Mouse (Mus musculus): ENCODE data around the gene Dgkq. TPM values are rescaled to one million over a fixed set of nuclear protein-coding genes. Genes with fewer than 3 reads are reported as not detected.
A peak's percentile ranks its signal among the peaks of the same experiment; 100 is the strongest.

The Dgkq gene
- polyA plus RNA-seq, 1 experiment, result 54.6 TPM

GRCm38 (mm10) chr5:108659698-108660631 lies 9.5 kb downstream of the Dgkq start, which contains the start of gene Idua:
Idua (plus strand) TSS chr5:108660331.
- TF ChIP-seq CTCF (IDR thresholded peaks at IDR 0.05; ENCODE audit: extremely low read depth, insufficient read depth, low read length), result no peak
- no peak for TF ChIP-seq POLR2A (IDR thresholded peaks at IDR 0.05; ENCODE audit: extremely low read depth, insufficient read depth, low read length)
- peak within 1 kb of the TSS; percentile 95 for H3K4me3 ChIP-seq (ENCODE audit: insufficient read depth, low read length)
- peaks cover 11% of the 10 kb centered on the region for H3K4me1 ChIP-seq (ENCODE audit: control insufficient read depth, insufficient read depth, low read length)
- no peak within 1 kb of the TSS for H3K27ac ChIP-seq (ENCODE audit: insufficient read depth, low read length)

- Histone ChIP-seq H3K4me3 (ENCODE audit: insufficient read depth, low read length) (no peak overlapping the region; the same call in 1 of the 2 replicates), H3K4me1 (ENCODE audit: control insufficient read depth, insufficient read depth, low read length) (peaks cover 11% of the 10 kb centered on the region), H3K27ac (ENCODE audit: insufficient read depth, low read length) (no peak overlapping the region)
- no peak for TF ChIP-seq CTCF (IDR thresholded peaks at IDR 0.05; ENCODE audit: extremely low read depth, insufficient read depth, low read length)
- TF ChIP-seq POLR2A (IDR thresholded peaks at IDR 0.05; ENCODE audit: extremely low read depth, insufficient read depth, low read length), result no peak
Observed at GRCm38 (mm10) chr5:108658611-108659010, 10.9 kb downstream of the Dgkq start.

- H3K4me1 ChIP-seq (ENCODE audit: control insufficient read depth, insufficient read depth, low read length), result peaks cover 11% of the 10 kb centered on the region
Observed at GRCm38 (mm10) chr5:108657406-108657805, 12.1 kb downstream of the Dgkq start.

GRCm38 (mm10) chr5:108655891-108656650 lies 13.4 kb downstream of the Dgkq start:
- H3K4me3 ChIP-seq (ENCODE audit: insufficient read depth, low read length), result no peak overlapping the region
- peaks cover 10% of the 10 kb centered on the region for H3K4me1 ChIP-seq (ENCODE audit: control insufficient read depth, insufficient read depth, low read length)
- no peak overlapping the region for H3K27ac ChIP-seq (ENCODE audit: insufficient read depth, low read length)
- TF ChIP-seq CTCF (IDR thresholded peaks at IDR 0.05; ENCODE audit: extremely low read depth, insufficient read depth, low read length) (no peak), POLR2A (IDR thresholded peaks at IDR 0.05; ENCODE audit: extremely low read depth, insufficient read depth, low read length) (no peak)

More at GRCm38 (mm10) chr5:108657406-108657805, 12.1 kb downstream of the Dgkq start:
- Histone ChIP-seq H3K27ac (ENCODE audit: insufficient read depth, low read length) (no peak overlapping the region), H3K4me3 (ENCODE audit: insufficient read depth, low read length) (no peak overlapping the region)
- TF ChIP-seq POLR2A (IDR thresholded peaks at IDR 0.05; ENCODE audit: extremely low read depth, insufficient read depth, low read length) (no peak), CTCF (IDR thresholded peaks at IDR 0.05; ENCODE audit: extremely low read depth, insufficient read depth, low read length) (no peak)

- Histone ChIP-seq H3K27ac (ENCODE audit: insufficient read depth, low read length) (no peak overlapping the region), H3K4me1 (ENCODE audit: control insufficient read depth, insufficient read depth, low read length) (peaks cover 9% of the 10 kb centered on the region), H3K4me3 (ENCODE audit: insufficient read depth, low read length) (no peak overlapping the region)
- TF ChIP-seq POLR2A (IDR thresholded peaks at IDR 0.05; ENCODE audit: extremely low read depth, insufficient read depth, low read length), result no peak
- no peak for TF ChIP-seq CTCF (IDR thresholded peaks at IDR 0.05; ENCODE audit: extremely low read depth, insufficient read depth, low read length)
Observed at GRCm38 (mm10) chr5:108655381-108655780, 14.1 kb downstream of the Dgkq start.

- Histone ChIP-seq H3K4me1 (ENCODE audit: control insufficient read depth, insufficient read depth, low read length) (peaks cover 5% of the 10 kb centered on the region; the same call in 1 of the 2 replicates), H3K27ac (ENCODE audit: insufficient read depth, low read length) (no peak overlapping the region), H3K4me3 (ENCODE audit: insufficient read depth, low read length) (no peak overlapping the region)
- TF ChIP-seq POLR2A (IDR thresholded peaks at IDR 0.05; ENCODE audit: extremely low read depth, insufficient read depth, low read length) (no peak), CTCF (IDR thresholded peaks at IDR 0.05; ENCODE audit: extremely low read depth, insufficient read depth, low read length) (no peak)
Observed at GRCm38 (mm10) chr5:108654444-108654990, 15.0 kb downstream of the Dgkq start.

GRCm38 (mm10) chr5:108653341-108653740 lies 16.1 kb downstream of the Dgkq start:
- TF ChIP-seq POLR2A (IDR thresholded peaks at IDR 0.05; ENCODE audit: extremely low read depth, insufficient read depth, low read length) (no peak), CTCF (IDR thresholded peaks at IDR 0.05; ENCODE audit: extremely low read depth, insufficient read depth, low read length) (no peak)
- peaks cover 1% of the 10 kb centered on the region; the same call in 1 of the 2 replicates for H3K4me1 ChIP-seq (ENCODE audit: control insufficient read depth, insufficient read depth, low read length)
- no peak overlapping the region for H3K4me3 ChIP-seq (ENCODE audit: insufficient read depth, low read length)
- H3K27ac ChIP-seq (ENCODE audit: insufficient read depth, low read length), result no peak overlapping the region

- Histone ChIP-seq H3K4me1 (ENCODE audit: control insufficient read depth, insufficient read depth, low read length) (no peaks in the 10 kb centered on the region), H3K4me3 (ENCODE audit: insufficient read depth, low read length) (no peak overlapping the region), H3K27ac (ENCODE audit: insufficient read depth, low read length) (no peak overlapping the region)
- peak; percentile 60; the same call in 1 of the 2 replicates for TF ChIP-seq CTCF (IDR thresholded peaks at IDR 0.05; ENCODE audit: extremely low read depth, insufficient read depth, low read length)
- TF ChIP-seq POLR2A (IDR thresholded peaks at IDR 0.05; ENCODE audit: extremely low read depth, insufficient read depth, low read length), result no peak
Observed at GRCm38 (mm10) chr5:108651823-108652222, 17.6 kb downstream of the Dgkq start.

- 0 out of 2 replicates have a peak, but pooled peaks cover under 1% of the 10 kb centered on the region for H3K4me1 ChIP-seq (ENCODE audit: control insufficient read depth, insufficient read depth, low read length)
- no peak for TF ChIP-seq POLR2A (IDR thresholded peaks at IDR 0.05; ENCODE audit: extremely low read depth, insufficient read depth, low read length)
- no peak overlapping the region for H3K4me3 ChIP-seq (ENCODE audit: insufficient read depth, low read length)
- H3K27ac ChIP-seq (ENCODE audit: insufficient read depth, low read length), result no peak overlapping the region
Observed at GRCm38 (mm10) chr5:108651136-108651720, 18.2 kb downstream of the Dgkq start.

All from cortical plate, adult 2 months (tissue).